Mouse (Mus musculus) hindbrain, embryonic 16.5 days (tissue): ENCODE measurements around the gene Ndufa8. TPM values are rescaled to one million over a fixed set of nuclear protein-coding genes. Genes with fewer than 3 reads are reported as not detected.

ENCODE experiments used
- ATAC-seq: fragments of 200-750 bp; cut with Nextera tagmentation; 2 replicates; pipeline ENCODE4 v1.8.0; 2017; ENCODE audit warnings: moderate TSS enrichment, moderate library complexity
- H3K27ac ChIP-seq: fragments of 300-500 bp; sonication (generic); 2 replicates; pipeline ENCODE4 v1.5.1; 2014; ENCODE audit warnings: low read depth, mild to moderate bottlenecking, control low read depth, low read length, moderate library complexity
- H3K27me3 ChIP-seq: fragments of 300-500 bp; sonication (generic); replicated peaks from 2 replicates; pipeline ENCODE4 v1.6.1; 2014; ENCODE audit warnings: low read length; ENCODE audit not compliant: control insufficient read depth, insufficient read depth
- H3K36me3 ChIP-seq: fragments of 300-500 bp; sonication (generic); 2 replicates; pipeline ENCODE4 v1.6.1; 2014; ENCODE audit warnings: mild to moderate bottlenecking, low read length, moderate library complexity, mixed read lengths; ENCODE audit not compliant: control insufficient read depth, insufficient read depth
- H3K4me1 ChIP-seq: fragments of 300-500 bp; sonication (generic); 2 replicates; pipeline ENCODE4 v1.6.1; 2014; ENCODE audit warnings: low read depth, low read length; ENCODE audit not compliant: control insufficient read depth, insufficient read depth
- H3K4me2 ChIP-seq: fragments of 300-500 bp; sonication (generic); 2 replicates; pipeline ENCODE4 v1.6.1; 2014; ENCODE audit warnings: mild to moderate bottlenecking, low read length, control low read depth, moderate library complexity
- H3K4me3 ChIP-seq: fragments of 300-500 bp; sonication (generic); 2 replicates; pipeline ENCODE4 v1.5.1; 2014; ENCODE audit warnings: mild to moderate bottlenecking, low read length, control low read depth, moderate library complexity
- H3K9ac ChIP-seq: fragments of 300-500 bp; sonication (generic); 2 replicates; pipeline ENCODE4 v1.6.1; 2014; ENCODE audit warnings: low read depth, mild to moderate bottlenecking, control low read depth, low read length, moderate library complexity
- H3K9me3 ChIP-seq: fragments of 300-500 bp; sonication (generic); 2 replicates; pipeline ENCODE4 v1.6.1; 2014; ENCODE audit warnings: mild to moderate bottlenecking, low read length, moderate library complexity; ENCODE audit not compliant: control insufficient read depth
- WGBS: fragments of 180-500 bp; shearing (Covaris S2); extraction: QIAGEN DNeasy Blood & Tissue Kit; methylation state at CpG from one replicate; pipeline ENCODE4 v1.1.7; 2014; 5-methylcytosine and 5-hydroxymethylcytosine counted together
- polyA plus RNA-seq: library from polyadenylated mRNA; unstranded; fragments of >200 nt; fragmentation: Nextera tagmentation; extraction: Ambion mirVana; gene quantifications from 2 replicates; pipeline ENCODE4 v1.2.1, GENCODE M21; 2015

Ndufa8 gene
- polyA plus RNA-seq, 1 experiment from 2014 or later: 375 TPM

- Histone ChIP-seq H3K9me3 (no peaks in the 10 kb centered on the region), H3K4me3 (no peak overlapping the region), H3K4me2 (no peak overlapping the region), H3K9ac (no peak overlapping the region), H3K27ac (no peak overlapping the region), H3K36me3 (no peaks in the 10 kb centered on the region), H3K27me3 (peaks cover 22% of the 10 kb centered on the region), H3K4me1 (no peaks in the 10 kb centered on the region)
- no peak for ATAC-seq
- WGBS: 90% methylated on average over 1 of the region's 1 CpGs
These were observed 35.8 kb upstream of the Ndufa8 start for GRCm38 (mm10) chr2:36085041-36085440.

GRCm38 (mm10) chr2:36082802-36083580, 33.8 kb upstream of the Ndufa8 start:
- Histone ChIP-seq H3K4me3 (no peak overlapping the region), H3K27ac (no peak overlapping the region), H3K9ac (no peak overlapping the region), H3K36me3 (no peaks in the 10 kb centered on the region), H3K4me2 (no peak overlapping the region), H3K27me3 (0 out of 2 replicates have a peak, but pooled peaks cover 7% of the 10 kb centered on the region), H3K4me1 (no peaks in the 10 kb centered on the region), H3K9me3 (no peaks in the 10 kb centered on the region)
- no peak for ATAC-seq
- WGBS: 74% methylated on average over 9 of the region's 9 CpGs

- 41% methylated on average over 9 of the region's 9 CpGs for WGBS
- ATAC-seq: no peak
- H3K4me3 ChIP-seq: no peak overlapping the region
- no peak overlapping the region for H3K4me2 ChIP-seq
- no peaks in the 10 kb centered on the region for H3K36me3 ChIP-seq
- 0 out of 2 replicates have a peak, but pooled peaks cover 2% of the 10 kb centered on the region for H3K27me3 ChIP-seq
- H3K4me1 ChIP-seq: peaks cover 4% of the 10 kb centered on the region
- H3K9ac ChIP-seq: no peak overlapping the region
- no peaks in the 10 kb centered on the region for H3K9me3 ChIP-seq
- no peak overlapping the region for H3K27ac ChIP-seq
These were observed 32.2 kb upstream of the Ndufa8 start for GRCm38 (mm10) chr2:36081446-36081845.

GRCm38 (mm10) chr2:36077160-36077761, 28.1 kb upstream of the Ndufa8 start:
- H3K27me3 ChIP-seq: no peaks in the 10 kb centered on the region
- 15% methylated on average over 11 of the region's 11 CpGs for WGBS
- H3K27ac ChIP-seq: no peak overlapping the region
- peak overlapping the region; percentile 52 for H3K9ac ChIP-seq
- H3K36me3 ChIP-seq: no peaks in the 10 kb centered on the region
- H3K4me2 ChIP-seq: peak overlapping the region; percentile 47
- H3K4me3 ChIP-seq: peak overlapping the region; percentile 20
- H3K9me3 ChIP-seq: no peaks in the 10 kb centered on the region
- peak; percentile 44 for ATAC-seq
- peaks cover 4% of the 10 kb centered on the region for H3K4me1 ChIP-seq

GRCm38 (mm10) chr2:36075210-36075609, 26.0 kb upstream of the Ndufa8 start:
- 88% methylated on average over 5 of the region's 5 CpGs for WGBS
- H3K27ac ChIP-seq: no peak overlapping the region
- H3K27me3 ChIP-seq: no peaks in the 10 kb centered on the region
- no peak for ATAC-seq
- no peak overlapping the region for H3K4me3 ChIP-seq
- H3K4me1 ChIP-seq: peaks cover 4% of the 10 kb centered on the region
- H3K4me2 ChIP-seq: no peak overlapping the region
- no peaks in the 10 kb centered on the region for H3K36me3 ChIP-seq
- no peak overlapping the region for H3K9ac ChIP-seq
- no peaks in the 10 kb centered on the region for H3K9me3 ChIP-seq

- H3K27me3 ChIP-seq: no peaks in the 10 kb centered on the region
- no peak overlapping the region for H3K27ac ChIP-seq
- no peak overlapping the region for H3K4me2 ChIP-seq
- ATAC-seq: no peak
- H3K36me3 ChIP-seq: no peaks in the 10 kb centered on the region
- H3K9me3 ChIP-seq: no peaks in the 10 kb centered on the region
- 60% methylated on average over 3 of the region's 3 CpGs for WGBS
- no peak overlapping the region for H3K4me3 ChIP-seq
- peaks cover 4% of the 10 kb centered on the region for H3K4me1 ChIP-seq
- no peak overlapping the region for H3K9ac ChIP-seq
These were observed 24.6 kb upstream of the Ndufa8 start for GRCm38 (mm10) chr2:36073781-36074180.

- H3K4me1 ChIP-seq: no peaks in the 10 kb centered on the region
- H3K9me3 ChIP-seq: no peaks in the 10 kb centered on the region
- WGBS: 82% methylated on average over 8 of the region's 8 CpGs
These were observed 22.6 kb upstream of the Ndufa8 start for GRCm38 (mm10) chr2:36071660-36072305.

GRCm38 (mm10) chr2:36067132-36067531, 17.9 kb upstream of the Ndufa8 start:
- 37% methylated on average over 9 of the region's 9 CpGs for WGBS
- Histone ChIP-seq H3K36me3 (no peaks in the 10 kb centered on the region), H3K9me3 (no peaks in the 10 kb centered on the region), H3K4me3 (no peak overlapping the region), H3K27ac (no peak overlapping the region), H3K4me1 (no peaks in the 10 kb centered on the region), H3K9ac (no peak overlapping the region), H3K27me3 (no peaks in the 10 kb centered on the region; the same call in 1 of the 2 replicates), H3K4me2 (no peak overlapping the region)
- no peak for ATAC-seq

More at GRCm38 (mm10) chr2:36071660-36072305, 22.6 kb upstream of the Ndufa8 start:
- H3K36me3 ChIP-seq: no peaks in the 10 kb centered on the region
- no peak overlapping the region for H3K4me2 ChIP-seq
- H3K27me3 ChIP-seq: no peaks in the 10 kb centered on the region
- H3K9ac ChIP-seq: no peak overlapping the region
- no peak for ATAC-seq
- no peak overlapping the region for H3K4me3 ChIP-seq
- H3K27ac ChIP-seq: no peak overlapping the region

- Histone ChIP-seq H3K27me3 (no peaks in the 10 kb centered on the region; the same call in 1 of the 2 replicates), H3K4me2 (no peak overlapping the region), H3K36me3 (no peaks in the 10 kb centered on the region), H3K27ac (no peak overlapping the region), H3K4me3 (no peak overlapping the region), H3K9ac (no peak overlapping the region), H3K4me1 (no peaks in the 10 kb centered on the region), H3K9me3 (no peaks in the 10 kb centered on the region)
- no peak for ATAC-seq
- WGBS: 71% methylated on average over 5 of the region's 5 CpGs
These were observed 12.2 kb upstream of the Ndufa8 start for GRCm38 (mm10) chr2:36061409-36061808.
